Mouse (Mus musculus) ES-E14 (cell line): ENCODE data around the gene Qrfpr.

Experiments
- CHD2 ChIP-seq: IDR thresholded peaks from 2 replicates; pipeline ENCODE4 v1.6.1; 2014; ENCODE audit warnings: mild to moderate bottlenecking, low read depth, low read length, inconsistent platforms
- HCFC1 ChIP-seq: IDR thresholded peaks from 2 replicates; pipeline ENCODE4 v1.6.1; 2012; ENCODE audit warnings: low read length, inconsistent platforms, borderline replicate concordance; ENCODE audit not compliant: insufficient read depth
- ZNF384 ChIP-seq: IDR thresholded peaks from 2 replicates; pipeline ENCODE4 v1.6.1; 2012; ENCODE audit warnings: low read depth, low read length, inconsistent platforms

DNA sequence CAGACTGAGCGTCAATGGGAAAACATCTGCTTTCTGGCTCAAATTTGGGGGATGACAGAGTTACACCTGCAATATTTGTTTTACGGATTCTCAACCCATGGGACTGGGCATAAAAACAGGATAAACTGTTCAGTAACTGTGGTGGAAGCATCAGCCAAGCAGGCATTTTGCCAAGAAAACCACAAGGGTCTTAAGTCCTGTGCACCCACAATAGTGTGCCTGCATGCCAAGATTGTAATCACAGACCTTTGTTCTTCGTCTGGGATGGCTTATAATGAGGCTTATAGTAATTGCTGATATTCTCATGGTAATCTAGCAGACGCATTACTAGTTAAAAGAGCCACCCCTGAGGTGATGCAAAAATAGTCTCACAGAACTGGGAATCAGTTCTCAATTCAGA is 41.2 kb upstream of the Qrfpr start:
- TF ChIP-seq ZNF384 (no peak), CHD2 (no peak), HCFC1 (no peak)
